Mouse (Mus musculus): ENCODE data around the gene Timm10.
A peak's percentile ranks its signal among the peaks of the same experiment; 100 is the strongest.

Gene Timm10

DNA sequence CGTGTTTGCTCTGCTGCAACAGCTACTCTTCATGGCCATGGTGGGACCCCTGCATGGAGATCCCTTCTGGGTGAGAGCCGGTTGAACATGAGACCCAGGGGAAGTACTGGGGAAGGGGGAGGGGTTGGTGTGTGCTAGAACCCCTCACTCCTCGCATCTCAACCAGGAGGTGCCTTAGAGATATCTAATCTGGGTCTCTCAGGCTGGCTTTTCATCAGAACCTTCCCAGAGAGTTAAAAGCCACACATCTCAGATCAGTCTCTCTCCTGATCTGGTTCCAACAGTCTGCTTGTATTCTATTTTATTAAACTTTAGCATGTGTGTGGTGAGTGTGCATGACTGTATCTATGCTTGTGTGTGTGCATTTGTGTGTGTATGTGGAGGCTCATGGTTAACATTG, 34.6 kb downstream of the Timm10 start:
- no peak for DNase-seq

DNA sequence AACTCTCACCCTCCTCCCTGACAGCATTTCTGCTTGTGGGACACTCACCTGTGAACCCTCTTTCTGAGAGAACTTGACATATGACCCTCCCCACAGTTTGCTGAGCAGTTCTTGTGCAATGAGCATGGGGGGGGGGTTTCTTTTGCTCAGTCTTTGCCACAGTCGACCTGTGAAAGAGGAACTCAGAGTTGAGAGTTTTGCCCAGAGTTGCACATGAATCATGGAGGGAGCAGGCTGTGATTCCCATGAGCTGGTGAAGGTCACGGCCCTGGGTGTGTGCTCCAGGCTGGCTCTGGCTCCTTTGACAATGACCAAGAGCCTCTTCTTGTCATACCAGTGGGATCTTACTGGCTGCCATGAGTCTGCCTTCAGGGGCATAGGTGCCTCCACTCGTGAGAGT, 35.4 kb downstream of the Timm10 start:
- DNase-seq = no peak

DNA sequence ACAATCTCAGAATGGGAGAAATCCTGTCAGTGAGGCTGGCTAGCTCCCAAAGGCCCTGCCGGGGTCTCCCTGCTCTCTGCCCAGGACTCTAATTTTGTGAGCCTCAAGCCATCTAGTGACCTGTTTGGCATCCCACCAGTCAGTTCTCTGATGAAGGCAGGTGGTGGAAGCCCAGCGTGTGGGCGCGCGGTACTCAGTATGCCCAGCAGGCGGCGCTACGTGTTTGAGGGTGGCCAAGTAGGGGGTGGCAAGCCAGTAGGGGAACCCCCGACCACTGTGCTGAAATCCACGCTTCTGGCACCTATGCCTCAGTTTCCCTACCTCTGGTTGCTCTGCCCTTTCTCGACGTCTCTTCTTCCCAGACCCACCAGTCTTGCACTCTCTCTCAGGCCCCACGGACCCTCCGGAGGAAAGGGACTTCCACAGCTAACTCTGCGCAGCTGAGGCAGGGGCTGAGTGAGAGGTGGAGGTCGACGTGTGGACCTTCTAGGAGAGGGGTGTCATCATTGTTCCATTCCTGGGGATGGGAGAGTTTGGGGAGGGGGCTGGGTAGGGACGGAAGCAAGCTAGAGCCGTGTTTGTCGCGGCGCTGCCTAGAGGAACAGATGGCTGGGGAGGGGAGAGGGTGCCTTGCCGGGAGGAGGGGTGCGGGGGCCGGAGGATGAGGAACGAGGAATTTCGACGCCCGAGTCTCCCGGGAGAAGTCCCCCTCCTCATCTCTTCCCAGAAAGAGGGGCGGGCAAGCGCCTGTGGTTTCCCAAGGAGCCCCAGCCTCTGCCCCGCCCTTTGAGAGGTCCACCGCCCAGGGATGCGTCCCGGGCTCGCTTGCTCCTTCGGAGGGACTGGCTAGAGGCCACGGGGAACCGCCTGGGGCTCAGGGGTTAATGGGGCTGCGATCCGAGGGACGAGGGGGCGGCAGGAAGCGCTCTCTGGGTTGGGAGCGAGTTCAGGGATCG, 39.1 kb downstream of the Timm10 start:
- peak; percentile 70 for DNase-seq

DNA sequence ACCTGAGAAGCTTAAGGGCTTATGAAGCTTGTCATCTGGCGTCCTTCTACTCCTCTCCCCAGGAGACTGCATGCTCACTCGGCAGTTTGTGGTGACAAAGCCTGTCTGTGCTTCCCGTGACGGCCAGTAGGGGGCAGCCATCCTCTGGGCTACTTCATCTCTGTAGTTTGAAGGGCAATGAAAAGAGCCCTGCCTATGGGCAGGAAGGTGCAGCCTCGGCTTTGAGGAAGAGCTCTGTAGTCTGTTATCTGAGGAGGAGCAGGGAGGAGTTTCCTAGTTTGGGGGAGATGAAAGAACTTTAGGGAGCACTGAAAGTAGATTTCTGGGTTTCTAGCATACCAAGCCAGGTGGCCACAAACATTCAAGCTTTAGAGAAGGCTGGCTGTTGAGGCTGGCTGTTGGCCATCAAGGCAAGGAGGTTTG, 41.7 kb downstream of the Timm10 start:
- peak; percentile 69 for DNase-seq

DNA sequence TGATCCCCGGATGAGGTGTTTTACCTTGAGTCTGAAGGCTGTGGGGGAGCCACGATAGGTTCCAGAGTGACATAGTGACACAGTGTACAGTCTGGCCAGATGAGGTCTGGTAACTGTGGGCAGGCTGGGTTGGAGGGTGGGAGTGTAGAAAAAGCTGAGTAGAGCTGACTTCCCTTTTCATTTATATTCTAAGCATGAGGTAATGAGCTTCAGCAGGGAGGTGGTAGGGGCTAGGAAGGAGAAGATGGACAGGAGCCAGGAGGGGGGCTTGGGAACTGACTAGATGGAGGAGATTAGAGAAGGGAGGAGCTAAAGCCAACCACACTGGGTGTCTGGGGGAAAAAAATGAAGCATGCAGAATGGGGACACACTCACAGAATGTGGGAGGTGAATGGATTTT, 42.2 kb downstream of the Timm10 start:
- no peak for DNase-seq

DNA sequence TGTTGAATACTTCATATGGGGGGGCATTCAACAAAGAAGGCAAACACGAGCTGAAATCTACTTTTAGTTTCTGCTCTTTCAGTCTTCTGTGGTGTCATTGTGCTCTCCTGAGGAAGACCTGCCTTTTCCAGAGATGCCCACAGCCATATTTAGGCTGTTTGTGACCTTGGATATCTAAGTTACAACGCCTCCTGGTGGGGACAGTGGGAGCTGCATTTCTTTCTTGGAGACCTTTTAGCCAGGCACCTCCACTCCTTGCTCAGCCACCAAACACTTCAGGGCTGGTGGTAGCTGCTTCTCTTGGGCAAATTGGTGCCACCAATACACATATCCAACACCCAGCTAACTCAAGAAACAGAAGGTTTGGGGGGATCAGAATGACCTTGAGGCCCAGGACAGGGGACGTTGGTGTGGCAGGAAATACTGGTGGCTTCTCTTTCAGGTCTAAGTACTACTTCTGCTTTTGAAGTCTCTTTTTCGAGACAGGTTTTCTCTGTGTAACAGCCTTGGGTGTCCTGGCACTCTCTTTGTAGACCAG, 43.9 kb downstream of the Timm10 start:
- no peak for DNase-seq

DNA sequence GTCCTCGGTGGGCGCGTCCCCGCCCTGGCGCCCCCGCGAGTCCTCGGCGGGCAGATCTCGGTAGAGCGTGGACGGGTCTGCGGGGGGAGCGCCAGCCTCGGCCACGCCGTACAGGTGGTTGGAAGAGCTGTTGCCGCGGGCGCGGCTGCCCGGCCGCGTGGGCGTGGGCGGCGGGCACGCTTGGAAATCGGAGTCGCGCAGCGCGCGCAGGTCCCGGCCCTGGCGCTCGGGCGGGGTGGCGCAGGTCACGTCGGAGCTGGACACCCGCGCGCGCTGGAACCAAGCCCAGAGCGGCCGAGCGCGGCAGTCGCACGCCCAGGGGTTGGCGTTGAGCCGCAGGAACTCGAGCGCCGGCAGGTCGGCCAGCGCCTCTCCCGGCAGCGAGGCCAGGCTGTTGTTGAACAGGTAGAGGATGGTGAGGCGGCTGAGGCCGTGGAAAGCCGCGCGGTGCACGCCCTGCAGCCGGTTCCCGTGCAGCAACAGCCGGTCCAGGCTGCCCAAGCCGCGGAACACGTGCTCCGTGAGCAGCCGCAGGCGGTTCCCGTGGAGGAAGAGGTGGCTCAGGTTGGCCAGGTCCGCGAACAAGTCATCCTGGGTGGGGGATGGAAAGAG, 45.4 kb downstream of the Timm10 start:
- DNase-seq = peak; percentile 52

DNA sequence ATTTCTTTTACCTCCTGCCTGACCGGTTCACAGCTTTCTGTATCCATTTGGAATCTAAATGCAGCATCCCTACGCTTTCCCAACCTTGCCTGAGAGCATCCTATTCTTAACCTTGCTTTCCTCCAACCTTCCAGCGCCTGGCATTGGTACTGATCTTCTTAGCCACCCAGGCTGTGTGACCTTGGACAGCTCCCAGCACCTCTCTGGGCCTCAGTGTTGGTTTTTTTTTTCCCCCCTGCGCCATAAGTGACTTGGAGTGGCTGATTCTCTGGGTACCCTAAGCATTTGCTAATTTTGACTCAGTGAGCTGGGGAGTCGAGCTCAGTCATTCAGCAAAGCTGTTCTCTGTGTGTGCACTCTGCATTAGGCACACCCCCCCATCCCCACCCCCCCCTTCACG, 49.0 kb downstream of the Timm10 start:
- DNase-seq = no peak
